Mouse (Mus musculus) C2C12 (cell line): ENCODE measurements around the gene Jak3.
"Not testable (repeated sequence)": the region's sequence is repeated elsewhere in the genome, so short reads cannot be mapped to it uniquely, and the experiment has no call there.

Source experiments
- CEBPB ChIP-seq: IDR thresholded peaks from one replicate; pipeline ENCODE4 v1.6.1; 2011; ENCODE audit warnings: low read depth, mild to moderate bottlenecking, control low read depth, moderate library complexity
- CTCF ChIP-seq: IDR thresholded peaks from one replicate; pipeline ENCODE4 v1.5.1; 2011; ENCODE audit not compliant: control insufficient read depth, insufficient read depth, insufficient read length
- FOSL1 ChIP-seq: IDR thresholded peaks from one replicate; pipeline ENCODE4 v1.8.0; 2011; ENCODE audit warnings: mild to moderate bottlenecking, low read length; ENCODE audit not compliant: poor library complexity, insufficient read depth, severe bottlenecking
- MAX ChIP-seq: IDR thresholded peaks from one replicate; pipeline ENCODE4 v1.6.1; 2011; ENCODE audit warnings: mild to moderate bottlenecking, control low read depth
- MYOD1 ChIP-seq: IDR thresholded peaks from one replicate; pipeline ENCODE4 v1.6.1; 2011; ENCODE audit warnings: low read depth; ENCODE audit not compliant: control insufficient read depth, insufficient read length
- MYOG ChIP-seq: IDR thresholded peaks from one replicate; pipeline ENCODE4 v1.6.1; 2011; ENCODE audit not compliant: control insufficient read depth, insufficient read length; ENCODE audit errors: extremely low read depth
- USF1 ChIP-seq: IDR thresholded peaks from one replicate; pipeline ENCODE4 v1.6.1; 2011; ENCODE audit warnings: low read depth, mild to moderate bottlenecking, control low read depth, moderate library complexity

DNA sequence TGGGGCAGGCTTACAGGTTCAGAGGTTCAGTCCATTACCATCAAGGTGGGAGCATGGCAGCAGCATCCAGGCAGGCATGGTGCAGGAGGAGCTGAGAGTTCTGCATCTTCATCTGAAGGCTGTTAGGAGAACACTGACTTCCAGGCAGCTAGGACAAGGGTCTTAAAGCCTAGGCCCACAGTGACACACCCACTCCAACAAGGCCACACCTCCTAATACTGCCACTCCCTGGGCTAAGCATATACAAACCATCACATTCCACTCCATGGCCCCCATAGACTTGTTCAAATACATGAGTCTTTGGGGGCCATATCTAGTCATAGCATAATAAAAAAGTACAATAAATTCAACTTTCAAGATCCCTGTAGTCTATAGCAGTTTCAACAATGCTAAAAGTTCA is 27.3 kb downstream of the Jak3 start:
- not testable (repeated sequence) for TF ChIP-seq CTCF, CEBPB, MYOG, MYOD1, FOSL1, MAX, USF1
